Mouse (Mus musculus) thymus, adult 2 months (tissue): ENCODE data around the gene Mpp5.

Source experiments
- CTCF ChIP-seq: fragments of 200-500 bp; IDR thresholded peaks from 2 replicates; pipeline ENCODE4 v1.5.1; 2012; ENCODE audit warnings: mild to moderate bottlenecking, control low read depth, low read length, moderate library complexity, borderline replicate concordance; ENCODE audit not compliant: control insufficient read depth, poor library complexity, insufficient read depth; ENCODE audit errors: extremely low read depth
- POLR2A ChIP-seq: fragments of 200-500 bp; IDR thresholded peaks from 2 replicates; pipeline ENCODE4 v1.6.1; 2012; ENCODE audit warnings: mild to moderate bottlenecking, low read length, control low read depth, moderate library complexity; ENCODE audit not compliant: control insufficient read depth, poor library complexity, insufficient read depth; ENCODE audit errors: extremely low read depth

GRCm38 (mm10) chr12:78739633-78740032, 9.1 kb upstream of the Mpp5 start:
- no peak for TF ChIP-seq CTCF
- TF ChIP-seq POLR2A: no peak
